Mouse (Mus musculus) embryonic fibroblast, embryonic 13.5 days (primary cell): ENCODE results near the gene Emsy.

Experiments
- CTCF ChIP-seq: IDR thresholded peaks from 2 replicates; pipeline ENCODE4 v1.5.1; 2011; ENCODE audit warnings: mild to moderate bottlenecking, control low read depth, low read length, moderate library complexity, borderline replicate concordance; ENCODE audit not compliant: insufficient read depth
- POLR2A ChIP-seq: IDR thresholded peaks from 2 replicates; pipeline ENCODE4 v1.6.1; 2011; ENCODE audit warnings: low read depth, mild to moderate bottlenecking, control low read depth, low read length, moderate library complexity

GRCm38 (mm10) chr7:98551041-98551440, 105.5 kb downstream of the Emsy start:
- TF ChIP-seq CTCF (no peak), POLR2A (no peak)
